Mouse (Mus musculus) kidney, postnatal 4 days (tissue): Measurements from ENCODE around the gene Tspan1.

ENCODE experiments used
- DNase-seq, 2 experiments: peaks; one replicate each; pipeline ENCODE4 v3.0.0; 2021; ENCODE audit warnings: mixed read lengths in 2 of 2

Tspan1 gene

GRCm38 (mm10) chr4:116123602-116124519 lies 43.5 kb downstream of the Tspan1 start, which contains the start of the genes Rad54l and Pomgnt1:
Rad54l (minus strand) TSS chr4:116123690.
Pomgnt1 (plus strand) TSS chr4:116123840.
- DNase-seq: peak; percentile 87 to 93

GRCm38 (mm10) chr4:116122762-116123161 lies 44.6 kb downstream of the Tspan1 start:
- DNase-seq: no peak
